Mouse (Mus musculus) liver, embryonic 15.5 days (tissue): ENCODE data around the gene Tns3. TPM values are rescaled to one million over a fixed set of nuclear protein-coding genes. Genes with fewer than 3 reads are reported as not detected.

Experiments used
- ATAC-seq: fragments of 200-750 bp; cut with Nextera tagmentation; 2 replicates; pipeline ENCODE4 v1.8.0; 2017; ENCODE audit warnings: moderate number of reproducible peaks, mild to moderate bottlenecking, moderate library complexity; ENCODE audit not compliant: insufficient read depth
- H3K27ac ChIP-seq: fragments of 300-500 bp; sonication (generic); replicated peaks from 2 replicates; pipeline ENCODE4 v1.5.1; 2015; ENCODE audit warnings: mild to moderate bottlenecking, inconsistent platforms
- H3K27me3 ChIP-seq: fragments of 300-500 bp; sonication (generic); 2 replicates; pipeline ENCODE4 v1.6.1; 2015; ENCODE audit warnings: mild to moderate bottlenecking, inconsistent platforms
- H3K36me3 ChIP-seq: fragments of 300-500 bp; sonication (generic); replicated peaks from 2 replicates; pipeline ENCODE4 v1.6.1; 2015; ENCODE audit warnings: moderate library complexity, mild to moderate bottlenecking, inconsistent platforms
- H3K4me1 ChIP-seq: fragments of 300-500 bp; sonication (generic); replicated peaks from 2 replicates; pipeline ENCODE4 v1.6.1; 2015; ENCODE audit warnings: inconsistent platforms
- H3K4me2 ChIP-seq: fragments of 300-500 bp; sonication (generic); 2 replicates; pipeline ENCODE4 v1.6.1; 2015; ENCODE audit warnings: moderate library complexity, mild to moderate bottlenecking, inconsistent platforms
- H3K4me3 ChIP-seq: fragments of 300-500 bp; sonication (generic); replicated peaks from 2 replicates; pipeline ENCODE4 v1.5.1; 2015; ENCODE audit warnings: mild to moderate bottlenecking, inconsistent platforms
- H3K9ac ChIP-seq: fragments of 300-500 bp; sonication (generic); 2 replicates; pipeline ENCODE4 v1.6.1; 2015; ENCODE audit warnings: moderate library complexity, mild to moderate bottlenecking, inconsistent platforms
- H3K9me3 ChIP-seq: fragments of 300-500 bp; sonication (generic); replicated peaks from 2 replicates; pipeline ENCODE4 v1.6.1; 2016; ENCODE audit warnings: inconsistent platforms
- WGBS: fragments of 180-500 bp; shearing (Covaris S2); methylation state at CpG from one replicate; pipeline ENCODE4 v1.1.7; 2015; ENCODE audit warnings: mixed read lengths; ENCODE audit not compliant: insufficient replicate concordance; 5-methylcytosine and 5-hydroxymethylcytosine counted together
- polyA plus RNA-seq: library from polyadenylated mRNA; unstranded; fragments of >200 nt; fragmentation: Nextera tagmentation; extraction: Ambion mirVana; gene quantifications from 2 replicates; pipeline ENCODE4 v1.2.1, GENCODE M21; 2015

The Tns3 gene
- polyA plus RNA-seq, 1 experiment from 2014 or later, result 3.4 TPM

- Histone ChIP-seq H3K4me2 (no peak overlapping the region), H3K4me3 (no peak overlapping the region)
- 47% methylated on average over 4 of the region's 4 CpGs for WGBS
Observed at GRCm38 (mm10) chr11:8660951-8661350, 3.4 kb downstream of the Tns3 start.

DNA sequence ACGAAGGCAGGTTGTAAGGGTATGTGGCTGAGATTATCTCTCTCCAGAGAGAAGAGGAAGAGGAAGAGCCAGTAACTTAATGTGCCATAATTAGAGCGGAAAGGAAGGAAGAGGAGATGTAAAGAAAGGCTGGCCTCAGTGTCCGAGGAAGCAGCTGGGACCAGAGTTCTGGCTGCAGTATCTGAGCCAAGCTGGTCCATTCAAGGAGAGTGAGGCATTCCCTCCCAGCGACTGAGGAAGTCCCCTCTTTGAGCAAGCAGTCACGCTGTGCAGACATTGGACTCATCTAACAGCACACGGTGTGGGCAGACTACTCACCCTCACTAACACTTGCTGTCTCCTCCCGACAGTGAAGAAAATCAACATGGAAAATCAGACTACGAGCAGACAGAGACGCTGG lies 4.5 kb downstream of the Tns3 start:
- peaks cover 14% of the 10 kb centered on the region for H3K27me3 ChIP-seq
- H3K27ac ChIP-seq, result 0 out of 2 replicates have a peak overlapping the region, but pooled peaks have one; percentile 29
- peak overlapping the region; percentile 6; the same call in 1 of the 2 replicates for H3K4me2 ChIP-seq
- H3K9ac ChIP-seq, result no peak overlapping the region
- no peak for ATAC-seq
- H3K36me3 ChIP-seq, result no peaks in the 10 kb centered on the region
- peaks cover 46% of the 10 kb centered on the region for H3K4me1 ChIP-seq
- H3K9me3 ChIP-seq, result no peaks in the 10 kb centered on the region
- WGBS, result 22% methylated on average over 9 of the region's 9 CpGs
- no peak overlapping the region for H3K4me3 ChIP-seq

More at GRCm38 (mm10) chr11:8660951-8661350, 3.4 kb downstream of the Tns3 start:
- H3K27me3 ChIP-seq, result peaks cover 25% of the 10 kb centered on the region
- no peak overlapping the region for H3K9ac ChIP-seq
- H3K9me3 ChIP-seq, result no peaks in the 10 kb centered on the region
- H3K36me3 ChIP-seq, result no peaks in the 10 kb centered on the region
- ATAC-seq, result no peak
- peaks cover 47% of the 10 kb centered on the region for H3K4me1 ChIP-seq
- H3K27ac ChIP-seq, result no peak overlapping the region

GRCm38 (mm10) chr11:8659061-8659460 lies 5.3 kb downstream of the Tns3 start:
- Histone ChIP-seq H3K4me2 (no peak overlapping the region), H3K36me3 (no peaks in the 10 kb centered on the region), H3K9me3 (no peaks in the 10 kb centered on the region), H3K4me1 (peaks cover 40% of the 10 kb centered on the region), H3K4me3 (no peak overlapping the region), H3K9ac (no peak overlapping the region), H3K27ac (no peak overlapping the region), H3K27me3 (peaks cover 6% of the 10 kb centered on the region)
- 65% methylated on average over 6 of the region's 6 CpGs for WGBS
- no peak for ATAC-seq

DNA sequence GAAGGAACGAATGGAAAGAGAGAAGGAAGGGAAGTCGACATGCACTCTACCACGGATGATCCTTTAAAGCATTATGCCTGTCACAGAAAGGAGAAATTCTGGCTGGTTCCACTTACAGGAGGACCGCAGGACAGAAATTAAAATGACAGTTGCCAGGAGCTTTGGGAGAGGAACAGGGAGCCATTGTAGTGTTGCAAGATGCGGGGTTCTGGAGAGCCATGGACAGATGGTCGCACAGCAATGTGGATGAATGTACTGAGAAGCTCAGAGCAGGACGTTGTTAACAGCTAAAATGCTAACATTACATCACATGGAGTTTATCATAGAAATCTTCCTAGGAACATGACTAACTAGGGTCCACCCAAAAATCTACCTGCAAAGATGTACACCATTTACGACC lies 6.8 kb downstream of the Tns3 start:
- Histone ChIP-seq H3K4me2 (no peak overlapping the region), H3K4me1 (peaks cover 32% of the 10 kb centered on the region), H3K9ac (no peak overlapping the region), H3K36me3 (no peaks in the 10 kb centered on the region), H3K9me3 (no peaks in the 10 kb centered on the region), H3K27ac (no peak overlapping the region), H3K27me3 (no peaks in the 10 kb centered on the region), H3K4me3 (no peak overlapping the region)
- no peak for ATAC-seq
- 55% methylated on average over 8 of the region's 8 CpGs for WGBS

DNA sequence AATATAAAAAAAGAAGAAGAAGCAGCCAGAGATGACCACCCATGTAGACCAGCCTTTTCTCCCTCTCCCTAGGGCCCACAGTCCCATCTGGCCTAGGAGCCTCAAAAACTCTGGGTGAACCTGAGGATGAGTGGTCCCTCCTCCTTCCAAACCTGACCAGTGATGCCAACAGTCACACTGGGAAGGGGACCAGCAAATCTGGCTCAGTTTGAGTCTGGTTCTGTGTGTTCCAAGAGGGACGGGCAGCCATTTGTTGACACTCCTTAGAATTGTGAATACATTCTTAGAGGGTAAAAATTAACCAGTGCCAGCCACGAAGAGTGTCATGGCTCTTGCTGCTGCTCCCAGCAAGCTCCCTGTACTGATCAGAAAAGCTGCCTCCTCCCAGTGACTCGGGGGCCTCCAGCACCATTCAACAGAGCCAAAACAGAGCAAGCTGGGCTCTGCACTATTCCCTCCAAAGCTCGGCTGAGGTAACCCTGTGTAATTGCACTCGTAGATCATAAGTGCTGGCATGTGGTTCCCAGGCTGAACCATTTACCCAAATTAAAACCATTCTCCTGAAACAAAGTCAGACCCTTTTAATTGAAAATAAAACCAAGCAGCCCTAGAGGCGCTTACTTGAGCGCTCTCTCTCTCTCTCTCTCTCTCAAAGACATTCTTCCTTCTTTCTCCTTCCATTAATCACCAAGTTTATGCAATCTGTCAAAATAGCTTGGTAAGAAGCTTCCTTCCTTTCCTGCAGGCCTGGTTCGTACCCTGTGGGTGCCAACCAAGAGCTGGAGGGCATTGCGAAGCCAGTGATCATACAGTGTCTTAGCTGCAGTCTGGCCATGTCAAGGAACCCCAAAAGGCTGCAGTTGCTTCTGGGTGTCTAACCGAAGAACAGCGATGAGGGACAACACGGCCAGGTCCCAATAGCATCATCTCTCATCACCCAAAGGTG lies 7.6 kb downstream of the Tns3 start:
- H3K27me3 ChIP-seq, result no peaks in the 10 kb centered on the region
- no peak for ATAC-seq

GRCm38 (mm10) chr11:8653800-8654295 lies 10.5 kb downstream of the Tns3 start:
- Histone ChIP-seq H3K4me3 (no peak overlapping the region), H3K27ac (no peak overlapping the region), H3K27me3 (no peaks in the 10 kb centered on the region), H3K9me3 (no peaks in the 10 kb centered on the region), H3K4me2 (no peak overlapping the region), H3K9ac (no peak overlapping the region), H3K36me3 (no peaks in the 10 kb centered on the region), H3K4me1 (peaks cover 18% of the 10 kb centered on the region)
- ATAC-seq, result no peak
- WGBS, result 82% methylated on average over 13 of the region's 13 CpGs

More for the DNA sequence above, 7.6 kb downstream of the Tns3 start:
- Histone ChIP-seq H3K9me3 (no peaks in the 10 kb centered on the region), H3K27ac (no peak overlapping the region), H3K4me1 (peaks cover 33% of the 10 kb centered on the region), H3K4me3 (no peak overlapping the region), H3K4me2 (no peak overlapping the region), H3K9ac (no peak overlapping the region), H3K36me3 (no peaks in the 10 kb centered on the region)
- 60% methylated on average over 12 of the region's 12 CpGs for WGBS

- Histone ChIP-seq H3K9me3 (no peaks in the 10 kb centered on the region), H3K4me2 (no peak overlapping the region), H3K36me3 (no peaks in the 10 kb centered on the region), H3K9ac (no peak overlapping the region), H3K27me3 (no peaks in the 10 kb centered on the region), H3K4me3 (no peak overlapping the region), H3K27ac (no peak overlapping the region), H3K4me1 (peaks cover 16% of the 10 kb centered on the region)
- WGBS, result 53% methylated on average over 10 of the region's 10 CpGs
- no peak for ATAC-seq
Observed at GRCm38 (mm10) chr11:8652792-8653645, 11.3 kb downstream of the Tns3 start.

DNA sequence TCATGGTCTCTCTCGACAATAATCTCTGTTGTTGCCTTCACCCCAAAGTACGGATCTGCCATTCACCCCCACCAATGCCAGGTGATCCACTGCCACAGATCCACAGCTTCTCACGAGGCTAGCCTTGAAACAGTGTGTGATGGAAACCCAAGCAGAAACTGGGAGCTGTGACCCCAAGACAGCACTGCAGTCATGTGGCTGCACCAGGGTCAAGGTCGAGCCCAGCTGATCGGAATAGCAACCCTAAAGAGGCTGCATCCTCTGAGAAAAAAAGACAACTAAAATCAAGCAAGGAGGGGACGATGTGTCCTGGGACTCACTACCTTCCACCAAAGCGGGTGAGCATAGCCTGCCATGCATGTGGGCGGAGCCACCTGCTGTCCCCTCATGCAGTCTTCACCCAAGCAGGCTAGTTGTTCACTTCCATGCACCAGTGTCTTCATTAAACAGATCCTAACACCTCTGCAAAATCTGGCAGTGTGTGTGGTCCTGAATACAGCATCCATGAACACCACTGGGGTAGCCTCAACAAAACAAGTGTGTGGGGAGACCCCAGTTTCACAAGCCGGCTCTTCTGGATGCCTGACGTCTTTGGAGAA lies 12.1 kb downstream of the Tns3 start:
- Histone ChIP-seq H3K27me3 (no peaks in the 10 kb centered on the region), H3K4me2 (no peak overlapping the region), H3K27ac (no peak overlapping the region), H3K4me3 (no peak overlapping the region), H3K36me3 (no peaks in the 10 kb centered on the region), H3K4me1 (peaks cover 12% of the 10 kb centered on the region), H3K9ac (no peak overlapping the region), H3K9me3 (no peaks in the 10 kb centered on the region)
- ATAC-seq, result no peak
- 65% methylated on average over 10 of the region's 10 CpGs for WGBS

DNA sequence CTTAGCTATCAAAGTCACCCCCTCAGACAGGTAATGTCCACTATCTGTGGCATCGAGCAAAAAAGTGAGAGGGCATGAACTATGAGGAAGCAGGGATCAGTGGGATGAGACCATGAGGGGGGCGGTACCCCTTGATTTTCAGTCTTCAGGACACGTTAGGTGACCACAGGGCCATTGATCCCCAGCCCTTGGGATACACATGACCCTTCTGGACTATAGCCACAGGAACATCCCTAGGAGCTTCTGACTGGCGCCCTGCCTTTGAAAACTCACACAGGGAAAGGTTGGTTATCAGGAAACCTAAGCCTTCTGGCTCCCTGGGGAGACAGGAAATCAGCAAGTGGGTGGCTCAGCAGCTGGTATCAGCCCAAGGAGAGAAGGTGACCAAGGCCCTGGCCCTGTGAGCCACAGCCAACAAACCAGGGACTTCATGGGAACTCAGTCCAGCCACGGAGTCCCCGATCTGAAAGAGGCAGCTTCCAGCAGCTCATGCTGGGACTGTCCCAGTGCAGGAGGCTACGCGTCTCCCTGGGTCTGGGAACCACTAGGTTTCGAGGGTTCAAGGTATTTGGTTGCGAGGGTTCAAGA lies 12.8 kb downstream of the Tns3 start:
- Histone ChIP-seq H3K4me3 (no peak overlapping the region), H3K4me1 (0 out of 2 replicates have a peak, but pooled peaks cover 6% of the 10 kb centered on the region), H3K36me3 (no peaks in the 10 kb centered on the region), H3K4me2 (no peak overlapping the region), H3K9me3 (no peaks in the 10 kb centered on the region), H3K27ac (no peak overlapping the region), H3K27me3 (no peaks in the 10 kb centered on the region), H3K9ac (no peak overlapping the region)
- ATAC-seq, result no peak
- 60% methylated on average over 10 of the region's 10 CpGs for WGBS

- Histone ChIP-seq H3K9me3 (no peaks in the 10 kb centered on the region), H3K4me3 (no peak overlapping the region), H3K4me2 (no peak overlapping the region), H3K27me3 (no peaks in the 10 kb centered on the region), H3K36me3 (no peaks in the 10 kb centered on the region), H3K4me1 (peaks cover 3% of the 10 kb centered on the region; the same call in 1 of the 2 replicates), H3K9ac (no peak overlapping the region), H3K27ac (no peak overlapping the region)
- 62% methylated on average over 3 of the region's 3 CpGs for WGBS
- no peak for ATAC-seq
Observed at GRCm38 (mm10) chr11:8645609-8646008, 18.7 kb downstream of the Tns3 start.
